Mouse (Mus musculus): Measurements from ENCODE around the gene AC109138.7.

DNA sequence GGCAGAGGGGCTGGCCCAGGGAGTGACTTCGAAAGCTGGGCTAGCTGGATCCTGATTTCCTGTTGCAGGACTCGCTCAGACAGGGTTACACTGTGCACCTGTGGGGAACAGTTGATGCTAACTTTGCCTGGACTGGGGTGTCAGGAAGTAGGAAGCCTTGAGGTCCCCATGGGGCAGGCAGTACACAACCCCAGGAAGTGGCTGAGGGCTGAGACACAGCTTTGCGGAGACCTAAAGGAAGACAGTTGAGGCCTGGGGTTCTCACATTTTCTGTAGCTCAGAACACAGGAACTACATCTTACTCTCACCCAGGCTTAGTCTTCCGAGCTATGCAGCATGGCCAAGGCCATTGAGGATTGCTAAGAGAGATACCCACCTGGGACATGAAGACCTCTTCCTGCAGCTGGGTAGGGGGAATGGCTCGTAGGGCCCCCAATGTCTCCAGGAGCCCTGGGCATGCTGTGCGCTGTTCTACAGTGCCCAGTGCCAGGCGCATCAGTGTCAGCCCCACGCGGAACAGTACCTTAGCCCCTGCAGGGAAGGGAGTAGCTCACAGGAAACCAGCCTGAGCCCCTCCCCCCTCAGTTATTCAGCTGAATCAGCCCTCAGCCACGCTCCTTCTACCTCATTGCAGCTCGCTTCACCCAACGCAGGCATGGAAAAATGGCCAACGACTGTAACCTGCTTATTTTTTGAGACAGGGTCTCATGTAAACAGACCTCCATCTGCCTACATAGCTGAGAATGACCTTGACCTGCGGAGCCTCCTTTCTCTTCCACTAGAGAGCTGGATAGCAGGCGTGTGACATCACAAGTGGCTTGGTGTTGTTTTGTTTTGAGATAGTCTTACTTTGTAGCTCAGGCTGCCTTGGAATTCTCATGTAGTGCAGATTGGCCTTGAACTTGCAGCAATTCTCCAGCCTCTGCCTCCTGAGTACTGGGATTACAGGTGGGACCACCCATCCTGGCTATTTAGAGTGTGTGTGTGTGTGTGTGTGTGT is 28.9 kb upstream of the AC109138.7 start:
- TF ChIP-seq POLR2A (IDR thresholded peaks at IDR 0.05; ENCODE audit: extremely low read depth, insufficient read depth, low read length) (no peak), CTCF (IDR thresholded peaks at IDR 0.05; ENCODE audit: extremely low read depth, insufficient read depth, low read length) (no peak)

Data from cortical plate, adult 2 months (tissue).